Mouse (Mus musculus): ENCODE data around the gene Pym1. TPM values are rescaled to one million over a fixed set of nuclear protein-coding genes. Genes with fewer than 3 reads are reported as not detected.

Gene Pym1
- polyA plus RNA-seq, 1 experiment from 2014 or later, result 46.7 TPM

- Histone ChIP-seq H3K36me3 (ENCODE audit: control insufficient read depth, insufficient read depth, low read length) (no peaks in the 10 kb centered on the region), H3K4me1 (ENCODE audit: control insufficient read depth, insufficient read depth, low read length) (no peaks in the 10 kb centered on the region), H3K9ac (replicated peaks; ENCODE audit: low read length) (no peak overlapping the region), H3K27ac (replicated peaks; ENCODE audit: low read depth, low read length) (no peak overlapping the region), H3K4me2 (ENCODE audit: low read length) (no peak overlapping the region), H3K9me3 (ENCODE audit: control insufficient read depth, low read length) (no peaks in the 10 kb centered on the region), H3K4me3 (replicated peaks; ENCODE audit: low read depth, low read length) (no peak overlapping the region), H3K27me3 (ENCODE audit: control insufficient read depth, insufficient read depth, low read length) (no peaks in the 10 kb centered on the region)
- no peak for ATAC-seq (ENCODE audit: low FRiP score, low TSS enrichment)
- 39% methylated on average over 5 of the region's 5 CpGs for WGBS
- DNase-seq, result peak; percentile 42
Observed at GRCm38 (mm10) chr10:128773685-128774084, 26.0 kb downstream of the Pym1 start.

- H3K4me3 ChIP-seq (replicated peaks; ENCODE audit: low read depth, low read length), result no peak overlapping the region
- no peaks in the 10 kb centered on the region for H3K27me3 ChIP-seq (ENCODE audit: control insufficient read depth, insufficient read depth, low read length)
- no peak overlapping the region for H3K4me2 ChIP-seq (ENCODE audit: low read length)
- H3K36me3 ChIP-seq (ENCODE audit: control insufficient read depth, insufficient read depth, low read length), result no peaks in the 10 kb centered on the region
- H3K4me1 ChIP-seq (ENCODE audit: control insufficient read depth, insufficient read depth, low read length), result no peaks in the 10 kb centered on the region
- no peak for DNase-seq
- 87% methylated on average over 2 of the region's 2 CpGs for WGBS
- no peak for ATAC-seq (ENCODE audit: low FRiP score, low TSS enrichment)
- H3K27ac ChIP-seq (replicated peaks; ENCODE audit: low read depth, low read length), result no peak overlapping the region
- no peak overlapping the region for H3K9ac ChIP-seq (replicated peaks; ENCODE audit: low read length)
- no peaks in the 10 kb centered on the region for H3K9me3 ChIP-seq (ENCODE audit: control insufficient read depth, low read length)
Observed at GRCm38 (mm10) chr10:128778441-128778840, 30.8 kb downstream of the Pym1 start.

- Histone ChIP-seq H3K9me3 (ENCODE audit: control insufficient read depth, low read length) (0 out of 2 replicates have a peak, but pooled peaks cover 3% of the 10 kb centered on the region), H3K27ac (replicated peaks; ENCODE audit: low read depth, low read length) (no peak overlapping the region), H3K27me3 (ENCODE audit: control insufficient read depth, insufficient read depth, low read length) (no peaks in the 10 kb centered on the region), H3K4me1 (ENCODE audit: control insufficient read depth, insufficient read depth, low read length) (no peaks in the 10 kb centered on the region), H3K9ac (replicated peaks; ENCODE audit: low read length) (no peak overlapping the region), H3K36me3 (ENCODE audit: control insufficient read depth, insufficient read depth, low read length) (no peaks in the 10 kb centered on the region), H3K4me2 (ENCODE audit: low read length) (no peak overlapping the region), H3K4me3 (replicated peaks; ENCODE audit: low read depth, low read length) (no peak overlapping the region)
- DNase-seq, result no peak
- 33% methylated on average over 8 of the region's 8 CpGs for WGBS
- ATAC-seq (ENCODE audit: low FRiP score, low TSS enrichment), result no peak
Observed at GRCm38 (mm10) chr10:128779011-128779795, 31.5 kb downstream of the Pym1 start.

GRCm38 (mm10) chr10:128780200-128780599 is 32.5 kb downstream of the Pym1 start:
- Histone ChIP-seq H3K4me3 (replicated peaks; ENCODE audit: low read depth, low read length) (no peak overlapping the region), H3K4me1 (ENCODE audit: control insufficient read depth, insufficient read depth, low read length) (no peaks in the 10 kb centered on the region), H3K4me2 (ENCODE audit: low read length) (no peak overlapping the region), H3K9ac (replicated peaks; ENCODE audit: low read length) (no peak overlapping the region), H3K36me3 (ENCODE audit: control insufficient read depth, insufficient read depth, low read length) (no peaks in the 10 kb centered on the region), H3K27ac (replicated peaks; ENCODE audit: low read depth, low read length) (no peak overlapping the region), H3K9me3 (ENCODE audit: control insufficient read depth, low read length) (0 out of 2 replicates have a peak, but pooled peaks cover 4% of the 10 kb centered on the region), H3K27me3 (ENCODE audit: control insufficient read depth, insufficient read depth, low read length) (no peaks in the 10 kb centered on the region)
- WGBS, result 95% methylated on average over 1 of the region's 1 CpGs
- DNase-seq, result no peak
- no peak for ATAC-seq (ENCODE audit: low FRiP score, low TSS enrichment)

GRCm38 (mm10) chr10:128790398-128791124 is 42.9 kb downstream of the Pym1 start, which contains the start of gene Mmp19:
TSS of gene Mmp19 (plus strand) at chr10:128790910.
- no peak for DNase-seq
- no peak for ATAC-seq (ENCODE audit: low FRiP score, low TSS enrichment)
- Histone ChIP-seq H3K9ac (replicated peaks; ENCODE audit: low read length) (no peak within 1 kb of the TSS), H3K36me3 (ENCODE audit: control insufficient read depth, insufficient read depth, low read length) (no peaks in the 10 kb centered on the region), H3K27me3 (ENCODE audit: control insufficient read depth, insufficient read depth, low read length) (no peaks in the 10 kb centered on the region), H3K9me3 (ENCODE audit: control insufficient read depth, low read length) (no peaks in the 10 kb centered on the region), H3K4me3 (replicated peaks; ENCODE audit: low read depth, low read length) (no peak within 1 kb of the TSS), H3K4me1 (ENCODE audit: control insufficient read depth, insufficient read depth, low read length) (no peaks in the 10 kb centered on the region), H3K4me2 (ENCODE audit: low read length) (no peak within 1 kb of the TSS), H3K27ac (replicated peaks; ENCODE audit: low read depth, low read length) (no peak within 1 kb of the TSS)
- 58% methylated on average over 7 of the region's 7 CpGs for WGBS

GRCm38 (mm10) chr10:128792041-128792440 is 44.4 kb downstream of the Pym1 start:
- DNase-seq, result no peak
- no peaks in the 10 kb centered on the region for H3K4me1 ChIP-seq (ENCODE audit: control insufficient read depth, insufficient read depth, low read length)
- H3K36me3 ChIP-seq (ENCODE audit: control insufficient read depth, insufficient read depth, low read length), result no peaks in the 10 kb centered on the region
- no peak overlapping the region for H3K4me2 ChIP-seq (ENCODE audit: low read length)
- H3K27me3 ChIP-seq (ENCODE audit: control insufficient read depth, insufficient read depth, low read length), result no peaks in the 10 kb centered on the region
- no peak for ATAC-seq (ENCODE audit: low FRiP score, low TSS enrichment)
- H3K4me3 ChIP-seq (replicated peaks; ENCODE audit: low read depth, low read length), result no peak overlapping the region
- H3K9me3 ChIP-seq (ENCODE audit: control insufficient read depth, low read length), result no peaks in the 10 kb centered on the region
- no peak overlapping the region for H3K27ac ChIP-seq (replicated peaks; ENCODE audit: low read depth, low read length)
- no peak overlapping the region for H3K9ac ChIP-seq (replicated peaks; ENCODE audit: low read length)

- WGBS, result 84% methylated on average over 1 of the region's 1 CpGs
- H3K4me1 ChIP-seq (ENCODE audit: control insufficient read depth, insufficient read depth, low read length), result no peaks in the 10 kb centered on the region
- no peak overlapping the region for H3K9ac ChIP-seq (replicated peaks; ENCODE audit: low read length)
- H3K4me3 ChIP-seq (replicated peaks; ENCODE audit: low read depth, low read length), result no peak overlapping the region
- H3K27ac ChIP-seq (replicated peaks; ENCODE audit: low read depth, low read length), result no peak overlapping the region
- no peaks in the 10 kb centered on the region for H3K27me3 ChIP-seq (ENCODE audit: control insufficient read depth, insufficient read depth, low read length)
- no peaks in the 10 kb centered on the region for H3K36me3 ChIP-seq (ENCODE audit: control insufficient read depth, insufficient read depth, low read length)
- no peak overlapping the region for H3K4me2 ChIP-seq (ENCODE audit: low read length)
- no peaks in the 10 kb centered on the region for H3K9me3 ChIP-seq (ENCODE audit: control insufficient read depth, low read length)
- no peak for ATAC-seq (ENCODE audit: low FRiP score, low TSS enrichment)
- DNase-seq, result no peak
Observed at GRCm38 (mm10) chr10:128793258-128793657, 45.6 kb downstream of the Pym1 start.

GRCm38 (mm10) chr10:128794391-128794790 is 46.7 kb downstream of the Pym1 start:
- no peak overlapping the region for H3K27ac ChIP-seq (replicated peaks; ENCODE audit: low read depth, low read length)
- DNase-seq (no peak), ATAC-seq (ENCODE audit: low FRiP score, low TSS enrichment) (no peak)
- no peaks in the 10 kb centered on the region for H3K9me3 ChIP-seq (ENCODE audit: control insufficient read depth, low read length)
- no peak overlapping the region for H3K4me3 ChIP-seq (replicated peaks; ENCODE audit: low read depth, low read length)
- WGBS, result 92% methylated on average over 5 of the region's 5 CpGs
- H3K4me1 ChIP-seq (ENCODE audit: control insufficient read depth, insufficient read depth, low read length), result no peaks in the 10 kb centered on the region
- H3K9ac ChIP-seq (replicated peaks; ENCODE audit: low read length), result no peak overlapping the region
- no peaks in the 10 kb centered on the region for H3K27me3 ChIP-seq (ENCODE audit: control insufficient read depth, insufficient read depth, low read length)
- no peaks in the 10 kb centered on the region; the same call in 1 of the 2 replicates for H3K36me3 ChIP-seq (ENCODE audit: control insufficient read depth, insufficient read depth, low read length)
- no peak overlapping the region for H3K4me2 ChIP-seq (ENCODE audit: low read length)

- ATAC-seq (ENCODE audit: low FRiP score, low TSS enrichment), result no peak
- Histone ChIP-seq H3K4me1 (ENCODE audit: control insufficient read depth, insufficient read depth, low read length) (no peaks in the 10 kb centered on the region), H3K4me2 (ENCODE audit: low read length) (no peak overlapping the region), H3K36me3 (ENCODE audit: control insufficient read depth, insufficient read depth, low read length) (peaks cover 8% of the 10 kb centered on the region), H3K4me3 (replicated peaks; ENCODE audit: low read depth, low read length) (no peak overlapping the region), H3K9me3 (ENCODE audit: control insufficient read depth, low read length) (no peaks in the 10 kb centered on the region), H3K27ac (replicated peaks; ENCODE audit: low read depth, low read length) (no peak overlapping the region), H3K27me3 (ENCODE audit: control insufficient read depth, insufficient read depth, low read length) (no peaks in the 10 kb centered on the region), H3K9ac (replicated peaks; ENCODE audit: low read length) (no peak overlapping the region)
- 96% methylated on average over 3 of the region's 3 CpGs for WGBS
- no peak for DNase-seq
Observed at GRCm38 (mm10) chr10:128795581-128795980, 47.9 kb downstream of the Pym1 start.
